Mouse (Mus musculus): ENCODE data around the gene Fto.

DNA sequence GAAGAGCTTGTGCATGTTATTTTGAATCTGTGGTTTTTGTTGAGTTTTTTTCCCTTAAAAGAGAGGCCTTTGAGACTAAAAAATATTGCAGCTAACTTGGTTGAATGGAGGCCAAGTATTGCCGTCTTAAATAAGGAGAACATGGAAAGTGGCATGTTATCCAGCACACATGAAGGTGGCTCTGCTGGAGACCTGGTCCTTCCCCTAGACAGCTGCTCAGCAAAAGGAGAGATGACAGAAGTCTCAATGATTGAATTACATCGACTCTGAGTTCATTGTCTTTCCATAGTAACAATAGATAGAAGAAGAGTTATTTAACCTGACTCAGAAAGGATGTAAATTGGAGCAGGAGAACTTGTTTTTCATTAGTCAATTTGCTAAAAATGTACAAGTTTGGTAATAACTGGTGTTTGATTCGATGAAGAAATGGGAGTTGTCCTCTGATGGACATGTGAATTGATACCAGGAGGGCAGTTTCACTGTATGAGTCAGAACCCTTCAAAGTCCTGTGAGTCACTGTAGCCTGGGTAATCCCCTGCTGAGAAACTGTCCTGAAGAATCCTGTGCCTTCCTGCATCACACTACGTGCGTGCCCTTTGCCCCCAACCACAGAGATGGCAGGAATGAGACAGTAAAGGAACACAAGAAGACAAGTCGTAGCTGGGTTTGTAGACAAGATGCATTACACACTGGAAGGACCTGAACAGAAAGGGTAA, 82.2 kb downstream of the Fto start:
- no peak for TF ChIP-seq UBTF (IDR thresholded peaks at IDR 0.05; ENCODE audit: low read depth, low read length)
- TF ChIP-seq MAFK (IDR thresholded peaks at IDR 0.05; ENCODE audit: insufficient replicate concordance, low read length): no peak
- TF ChIP-seq POLR2A (IDR thresholded peaks at IDR 0.05; ENCODE audit: low read depth, low read length): no peak
- TF ChIP-seq USF2 (conservative IDR thresholded peaks at IDR 0.05; ENCODE audit: low read depth, low read length): no peak
- no peak for TF ChIP-seq USF1 (IDR thresholded peaks at IDR 0.05; ENCODE audit: low read depth, low read length)
- TF ChIP-seq CTCF (conservative IDR thresholded peaks at IDR 0.05 in 1 of 2, IDR thresholded peaks at IDR 0.05 in 1 of 2; ENCODE audit: low read depth in 2 of 2, low read length in 2 of 2): no peak
- TF ChIP-seq MAZ (IDR thresholded peaks at IDR 0.05; ENCODE audit: low read depth, low read length): no peak
- no peak for TF ChIP-seq MYC (IDR thresholded peaks at IDR 0.05; ENCODE audit: low read depth, low read length)
- no peak for TF ChIP-seq ZMIZ1 (IDR thresholded peaks at IDR 0.05; ENCODE audit: low read depth, low read length)
- TF ChIP-seq NRF1 (IDR thresholded peaks at IDR 0.05; ENCODE audit: low read depth, low read length): no peak
- TF ChIP-seq NELFE (IDR thresholded peaks at IDR 0.05; ENCODE audit: low read depth, low read length): no peak

Measured in CH12.LX (cell line).